In the genomic region with DNA sequence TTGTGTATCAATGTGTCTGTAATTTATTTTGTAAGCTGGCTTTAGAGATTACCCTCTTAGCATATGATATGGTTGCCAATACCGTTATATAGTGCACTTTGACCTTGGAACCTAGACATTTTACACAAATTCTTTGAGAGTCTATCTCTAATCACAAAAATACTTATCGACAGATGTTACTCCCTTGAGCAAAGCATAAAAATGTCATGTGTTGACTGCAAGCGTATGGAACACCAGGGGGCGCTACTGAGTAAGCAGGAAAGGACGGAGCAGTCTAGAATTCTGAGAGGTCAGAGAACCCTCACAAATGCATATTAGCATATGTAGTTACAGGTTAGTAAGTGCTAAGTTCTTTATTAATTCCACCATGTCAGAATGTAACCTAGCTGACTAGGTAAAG, we compare ENCODE assay signal across 9 mouse cellular contexts. TPM values are rescaled to one million over a fixed set of nuclear protein-coding genes. Genes with fewer than 3 reads are reported as not detected.
A peak's percentile ranks its signal among the peaks of the same experiment; 100 is the strongest.
DNase-seq lines count a peak whose midpoint lies in the region; ATAC-seq and TF ChIP-seq lines count a peak whose summit lies in the region.
"Had no signal": no experiment of that assay in that cellular context is flagged by ENCODE, and none has a peak within 500 bp of the region (broad histone marks: within the 10 kb centered on the region; RNA-seq: fewer than 3 reads in every experiment).

No protein-coding gene starts in this region.

- no peak overlapping the region for H3K4me3 ChIP-seq in ES-E14 (ENCODE audit: insufficient read depth in 1 of 2, low read depth in 1 of 2, low read length in 2 of 2, poor library complexity in 1 of 2, severe bottlenecking in 1 of 2)
- no peak overlapping the region for H3K4me3 ChIP-seq in lung, postnatal 0 days (ENCODE audit: low read depth, low read length)
- H3K4me3 ChIP-seq: limb, embryonic 15.5 days had no signal

- peaks cover 0 to 6% of the 10 kb centered on the region in 2 experiments; a peak in 1 of 4 replicates for H3K4me1 ChIP-seq in ES-E14 (ENCODE audit: control insufficient read depth in 2 of 2, insufficient read depth in 2 of 2, low read length in 2 of 2, poor library complexity in 1 of 2)
- no peaks in the 10 kb centered on the region for H3K4me1 ChIP-seq in lung, postnatal 0 days (ENCODE audit: insufficient read depth, low read depth, low read length)

- no peaks in the 10 kb centered on the region for H3K9me3 ChIP-seq in ES-E14 (ENCODE audit: control insufficient read depth, insufficient read depth, low read depth, low read length)
- no peaks in the 10 kb centered on the region for H3K9me3 ChIP-seq in lung, postnatal 0 days (ENCODE audit: low read length)
- H3K9me3 ChIP-seq: limb, embryonic 15.5 days had no signal

- peak; percentile 97 for TF ChIP-seq CTCF in lung, postnatal 0 days (IDR thresholded peaks at IDR 0.05)

- H3K4me2 ChIP-seq in lung, postnatal 0 days (replicated peaks; ENCODE audit: low read depth, low read length): no peak overlapping the region
- H3K4me2 ChIP-seq: limb, embryonic 15.5 days had no signal

- DNase-seq in ES-E14 (ENCODE audit: low read depth, low spot score): peak; percentile 86
- peak; percentile 45 for DNase-seq in adrenal gland, adult 8-10 months
- peak; percentile 83 for DNase-seq in embryo, embryonic 11 days
- DNase-seq in heart, adult 9 months (ENCODE audit: low spot score in 2 of 2): peak; percentile 20 to 61
- peak; percentile 51 for DNase-seq in layer of hippocampus, adult 9-10 months (ENCODE audit: low spot score)
- DNase-seq in lung, postnatal 0 days (ENCODE audit: low spot score): peak; percentile 87
- peak; percentile 38 for DNase-seq in right cerebral cortex, postnatal 25 days

- no peak overlapping the region for H3K27ac ChIP-seq in ES-E14 (ENCODE audit: insufficient read depth, low read depth, low read length, poor library complexity, severe bottlenecking)
- no peak overlapping the region for H3K27ac ChIP-seq in lung, postnatal 0 days (ENCODE audit: low read length)

- in situ Hi-C loops in ES-E14 (cut with MboI; ENCODE audit: low sequenced_read_pairs in 2 of 2, unreplicated experiment in 2 of 2): loop anchor here (5.0 kb wide), 2 partner anchors 135 to 145 kb away; no protein-coding TSS in a partner anchor

- WGBS in lung, postnatal 0 days: 6% methylated on average over 5 of the region's 5 CpGs

- peaks cover 28% of the 10 kb centered on the region for H3K36me3 ChIP-seq in ES-E14 (ENCODE audit: control insufficient read depth, insufficient read depth, low read length, poor library complexity, severe bottlenecking)
- peaks cover 5% of the 10 kb centered on the region; the same call in 1 of the 2 replicates for H3K36me3 ChIP-seq in lung, postnatal 0 days (ENCODE audit: insufficient read depth, low read length)

- no peak for TF ChIP-seq EP300 in lung, postnatal 0 days (IDR thresholded peaks at IDR 0.05)

- no peak overlapping the region for H3K9ac ChIP-seq in ES-E14 (ENCODE audit: insufficient read depth, low read depth, low read length, poor library complexity, severe bottlenecking)
- H3K9ac ChIP-seq in lung, postnatal 0 days (replicated peaks; ENCODE audit: low read depth): no peak overlapping the region
- H3K9ac ChIP-seq: limb, embryonic 15.5 days had no signal

- ATAC-seq in lung, postnatal 0 days: no peak
- no peak for ATAC-seq in activated CD4-positive, CD25-positive, alpha-beta regulatory T cell, adult 4 months

- no peaks in the 10 kb centered on the region for H3K27me3 ChIP-seq in lung, postnatal 0 days (replicated peaks; ENCODE audit: insufficient read depth, low read length)
- H3K27me3 ChIP-seq: limb, embryonic 15.5 days had no signal

TF ChIP-seq in ES-E14, 5 proteins besides CTCF, POLR2A, EP300 and RAD21:
- TF ChIP-seq ZNF384 (IDR thresholded peaks at IDR 0.05; ENCODE audit: low read depth, low read length) (no peak), ZC3H11A (IDR thresholded peaks at IDR 0.05; ENCODE audit: borderline replicate concordance, low read depth, low read length) (peak; percentile 74; the same call in 1 of the 2 replicates)

RNA-seq across cellular contexts. Expression of gene Rpl37a, which starts 5.8 kb away (rescaled TPM):
- 2,366 and 2,941 TPM in 2 replicates for total RNA-seq in ES-E14 (2012; rRNA removed)
- 1,000 to 10,000 TPM; 1,024 to 1,164 (median 1,094) TPM for total RNA-seq in adrenal gland, adult 8-10 months (2022)
- polyA plus RNA-seq in lung, postnatal 0 days (2015; fragmentation: Nextera tagmentation; extraction: Ambion mirVana): 2,028 and 2,237 TPM in 2 replicates
- 1,000 to 10,000 TPM; 2,620 to 2,910 TPM for polyA plus RNA-seq in activated CD4-positive, CD25-positive, alpha-beta regulatory T cell, adult 4 months (2017; shearing (Covaris generic))

RNA-seq across cellular contexts. Expression of gene Ankar, which starts 16.5 kb away (rescaled TPM):
- not detected in 2 replicates for total RNA-seq in ES-E14 (2012; rRNA removed)
- total RNA-seq in adrenal gland, adult 8-10 months (2022): not detected
- polyA plus RNA-seq in lung, postnatal 0 days (2015; fragmentation: Nextera tagmentation; extraction: Ambion mirVana): not detected in 2 replicates
- not detected for polyA plus RNA-seq in activated CD4-positive, CD25-positive, alpha-beta regulatory T cell, adult 4 months (2017; shearing (Covaris generic))
- polyA plus RNA-seq: limb, embryonic 15.5 days had no signal
